8 mouse cellular contexts compared by ENCODE assay signal in the genomic region with DNA sequence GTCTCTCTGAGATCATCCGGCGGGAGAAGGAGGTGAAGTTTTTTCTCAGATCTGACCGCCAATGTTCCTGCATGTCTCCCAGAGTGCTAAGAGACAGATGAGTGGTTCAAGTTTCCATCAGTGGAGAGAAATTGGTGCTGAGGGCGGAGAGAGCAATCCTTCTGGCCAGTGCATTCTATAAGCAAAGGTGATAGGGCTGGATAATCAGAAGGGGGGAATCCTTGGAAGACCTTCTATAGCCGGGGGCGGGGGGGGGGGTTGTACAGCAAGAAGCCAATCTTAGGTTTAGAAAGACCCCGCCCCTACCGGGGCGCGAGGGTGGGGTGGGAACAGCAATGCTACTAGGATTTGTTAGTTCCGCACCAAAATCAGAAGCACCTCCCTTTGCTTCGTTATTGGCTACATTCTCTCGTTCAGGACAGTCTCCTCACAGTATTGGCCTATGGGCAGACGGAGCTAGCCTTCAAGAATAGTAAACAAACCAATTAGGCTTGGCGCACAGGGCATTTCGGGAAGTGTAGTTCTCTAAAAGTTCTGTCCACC. TPM values are rescaled to one million over a fixed set of nuclear protein-coding genes. Genes with fewer than 3 reads are reported as not detected.
A peak's percentile ranks its signal among the peaks of the same experiment; 100 is the strongest.
DNase-seq lines count a peak whose midpoint lies in the region; ATAC-seq and TF ChIP-seq lines count a peak whose summit lies in the region.

No protein-coding gene starts in this region.

- peak; percentile 94 for DNase-seq in ES-CJ7 (ENCODE audit: low read depth, low spot score)
- DNase-seq in cerebellum, adult 11 months: peak; percentile 75
- DNase-seq in heart, postnatal 25 days (ENCODE audit: low spot score): peak; percentile 78
- DNase-seq in layer of hippocampus, adult 18-20 months (ENCODE audit: low spot score in 2 of 2): peak; percentile 86 to 95
- peak; percentile 68 for DNase-seq in lung, adult 2 months
- peak; percentile 74 to 86 for DNase-seq in thymus, adult 18-20 months

- H3K9me3 ChIP-seq in forebrain, embryonic 15.5 days: no peaks in the 10 kb centered on the region

- peak overlapping the region; percentile 93 for H3K4me2 ChIP-seq in forebrain, embryonic 15.5 days (replicated peaks)

- H3K9ac ChIP-seq in forebrain, embryonic 15.5 days (replicated peaks): peak overlapping the region; percentile 86

- H3K27ac ChIP-seq in forebrain, embryonic 15.5 days (replicated peaks): peak overlapping the region; percentile 93

- TF ChIP-seq CTCF in lung, adult 2 months (IDR thresholded peaks at IDR 0.05; ENCODE audit: insufficient read depth, low read length): no peak

- peak; percentile 94 for ATAC-seq in forebrain, embryonic 15.5 days (replicated peaks)
- peak; percentile 99 for ATAC-seq in neutrophil, adult 5-6 weeks (ENCODE audit: extremely low read depth, insufficient number of reproducible peaks, low FRiP score, poor library complexity, severe bottlenecking)

- WGBS in forebrain, embryonic 15.5 days: under 1% methylated on average over 16 of the region's 16 CpGs
- under 1% methylated on average over 16 of the region's 16 CpGs for WGBS in lung, adult 2 months

- no peak for TF ChIP-seq POLR2A in lung, adult 2 months (IDR thresholded peaks at IDR 0.05; ENCODE audit: borderline replicate concordance, extremely low read depth, low read depth, low read length)

- H3K4me3 ChIP-seq in forebrain, embryonic 15.5 days: peak overlapping the region; percentile 73
- H3K4me3 ChIP-seq in lung, adult 2 months (replicated peaks; ENCODE audit: extremely low read depth, low read depth, low read length): peak overlapping the region; percentile 76

- peaks cover 29% of the 10 kb centered on the region for H3K4me1 ChIP-seq in forebrain, embryonic 15.5 days
- peaks cover 11% of the 10 kb centered on the region for H3K4me1 ChIP-seq in lung, adult 2 months (ENCODE audit: control insufficient read depth, insufficient read depth, low read length)

- intact Hi-C loops in heart, postnatal 25 days (cut with DNase I): no loop called here

- H3K27me3 ChIP-seq in forebrain, embryonic 15.5 days: no peaks in the 10 kb centered on the region

- no peaks in the 10 kb centered on the region for H3K36me3 ChIP-seq in forebrain, embryonic 15.5 days

RNA-seq across cellular contexts. Expression of a gene that starts 0.9 kb away (rescaled TPM):
- polyA plus RNA-seq in forebrain, embryonic 15.5 days (2015; fragmentation: Nextera tagmentation; extraction: Ambion mirVana): 7.0 and 7.8 TPM in 2 replicates
- total RNA-seq in heart, postnatal 25 days (2021): 10 to 100 TPM in 1 of 2 experiments, 1 to 10 TPM in 1; 9.5 to 12.2 TPM
- 100 to 1,000 TPM; 109 to 111 TPM for total RNA-seq in layer of hippocampus, adult 18-20 months (2021)
- 10.1 and 14.7 TPM in 2 replicates for polyA plus RNA-seq in lung, adult 2 months (2012; rRNA removed)
- total RNA-seq in neutrophil, adult 5-6 weeks (2017): 23.0 and 26.2 TPM in 2 replicates

Comparison
In these comparisons a context has a peak if more than half of its experiments do, and no peak if none do; other contexts are left out.
1. Peak in every context shown above with its lines: DNase-seq, ATAC-seq, H3K4me3 ChIP-seq and H3K27ac ChIP-seq.